Mouse (Mus musculus) neutrophil, adult 65 days (primary cell): Measurements from ENCODE around the gene Gm14409. TPM values are rescaled to one million over a fixed set of nuclear protein-coding genes. Genes with fewer than 3 reads are reported as not detected.

ENCODE experiments used
- total RNA-seq: library from RNA; stranded (reverse); gene quantifications from 2 replicates; pipeline ENCODE4 v1.2.4, GENCODE M21; 2023

Gm14409 gene
- not detected in 2 replicates for total RNA-seq

DNA sequence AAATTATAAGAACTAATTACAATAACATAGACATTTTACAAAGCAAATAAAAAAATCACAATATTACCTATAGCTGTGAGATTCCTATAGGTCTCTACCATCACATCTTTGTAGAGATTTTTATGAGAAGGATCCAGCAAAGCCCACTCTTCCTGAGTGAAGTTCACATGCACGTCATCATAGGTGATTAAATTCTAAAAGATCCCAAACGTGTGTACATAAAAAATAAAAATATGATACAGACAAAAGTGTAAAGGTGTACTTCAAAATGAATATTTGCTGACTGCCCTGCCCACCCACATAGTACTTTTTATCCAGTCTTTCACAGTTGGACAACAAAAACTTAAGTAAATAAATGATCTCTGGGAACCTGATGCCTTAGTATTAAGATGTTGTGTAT, at the start of gene Gm14409:
Gm14409 (minus strand) TSS at position 101 of the 400 bp plus-strand sequence.

Other genes starting within 250 kb of the Gm14409 start
- gene Gm14401, start 192.7 kb downstream of the Gm14409 start, total RNA-seq: not detected in 2 replicates
- 0.61 and 3.3 TPM in 2 replicates for gene Gm14410, start 60.6 kb downstream of the Gm14409 start, total RNA-seq
- gene Gm14412, start 57.3 kb upstream of the Gm14409 start, total RNA-seq: not detected in 2 replicates
- gene Gm14418, start 131.3 kb upstream of the Gm14409 start, total RNA-seq: 0.79 TPM in 1 of 2 replicates, not detected in the other
- gene Zfp970, start 197.7 kb upstream of the Gm14409 start, total RNA-seq: 0.73 and 1.5 TPM in 2 replicates
- 1.1 and 1.5 TPM in 2 replicates for gene Gm14403, start 231.2 kb upstream of the Gm14409 start, total RNA-seq